Mouse (Mus musculus): ENCODE data around the gene Eif3m. TPM values are rescaled to one million over a fixed set of nuclear protein-coding genes. Genes with fewer than 3 reads are reported as not detected.

Gene Eif3m
- 100 to 1,000 TPM; 268 to 287 TPM for polyA plus RNA-seq (2017; shearing (Covaris generic))

GRCm38 (mm10) chr2:105016967-105017287 is at the start of gene Eif3m:
Eif3m (minus strand) TSS chr2:105017080.

Other genes with a start within 250 kb of the Eif3m start
- gene Qser1, start 200.3 kb downstream of the Eif3m start, polyA plus RNA-seq (2017; shearing (Covaris generic)), result 1 to 10 TPM; 2.7 to 3.9 TPM
- gene Prrg4, start 167.2 kb downstream of the Eif3m start, polyA plus RNA-seq (2017; shearing (Covaris generic)), result 1 to 10 TPM; 1.4 to 2.9 TPM
- 1 to 10 TPM; 1.8 to 1.9 TPM for gene Ccdc73, start 149.3 kb downstream of the Eif3m start, polyA plus RNA-seq (2017; shearing (Covaris generic))
- not detected for gene Gm11060, start 74.9 kb upstream of the Eif3m start, polyA plus RNA-seq (2017; shearing (Covaris generic))
- gene Wt1, start 109.4 kb upstream of the Eif3m start, polyA plus RNA-seq (2017; shearing (Covaris generic)), result under 1 TPM; 0.24 to 0.65 TPM
- gene Them7, start 207.2 kb upstream of the Eif3m start, polyA plus RNA-seq (2017; shearing (Covaris generic)), result 1 to 10 TPM in 1 of 2 experiments, under 1 TPM in 1; 0.20 to 1.8 TPM

Measured in inflammation-experienced regulatory T-cells (primary cell).